Mouse (Mus musculus): ENCODE measurements around the gene Dnah2. TPM values are rescaled to one million over a fixed set of nuclear protein-coding genes. Genes with fewer than 3 reads are reported as not detected.
A peak's percentile ranks its signal among the peaks of the same experiment; 100 is the strongest.

The Dnah2 gene
- polyA plus RNA-seq, 1 experiment = 3.1 TPM

DNA sequence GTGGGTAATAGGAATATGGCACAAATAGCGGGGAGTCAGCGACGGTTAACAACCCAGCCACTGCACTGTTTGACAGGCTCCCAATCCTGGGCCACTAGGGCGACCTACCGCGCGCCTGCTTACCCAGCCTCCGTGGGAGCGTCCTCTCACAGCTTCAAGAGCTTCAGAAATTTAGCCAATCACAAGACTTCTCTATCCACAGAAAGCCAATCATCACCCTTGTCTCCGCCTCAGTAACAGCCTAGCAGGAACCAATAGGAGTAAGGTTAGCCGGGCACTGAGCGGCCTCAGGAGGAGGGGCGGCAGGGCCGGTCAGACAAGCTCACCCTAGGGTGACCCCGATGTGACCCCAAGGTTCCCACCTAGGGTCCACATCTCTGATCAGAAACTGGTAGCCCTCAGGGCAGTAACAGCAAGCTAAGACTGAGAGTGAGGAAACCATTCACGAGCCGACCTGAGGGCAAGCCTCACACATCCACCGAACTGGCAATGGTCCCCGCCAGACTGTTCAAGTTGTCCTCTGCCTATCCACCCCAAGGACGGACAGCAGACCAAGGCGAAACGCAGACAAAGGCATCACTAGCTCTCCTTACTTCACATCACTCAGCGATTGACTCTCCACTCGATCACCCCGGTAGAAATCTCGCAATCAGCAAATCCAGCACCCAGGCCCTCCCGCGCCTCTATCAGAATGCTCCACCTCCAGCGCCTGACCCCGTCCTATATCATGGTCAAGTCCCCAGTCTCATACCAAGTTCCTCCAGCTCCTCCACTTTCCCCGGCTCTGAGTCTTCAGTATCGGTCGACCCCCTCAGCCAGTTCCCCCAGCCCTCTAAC is 140.2 kb downstream of the Dnah2 start:
- H3K4me1 ChIP-seq (ENCODE audit: control insufficient read depth, insufficient read depth, low read length) = peaks cover 13% of the 10 kb centered on the region
- TF ChIP-seq POLR2A (IDR thresholded peaks at IDR 0.05; ENCODE audit: borderline replicate concordance, extremely low read depth, low read depth, low read length) (peak; percentile 40; the same call in 1 of the 2 replicates), CTCF (IDR thresholded peaks at IDR 0.05; ENCODE audit: insufficient read depth, low read length) (no peak)
- under 1% methylated on average over 33 of the region's 33 CpGs for WGBS
- DNase-seq = peak; percentile 81
- peak overlapping the region; percentile 90 for H3K4me3 ChIP-seq (replicated peaks; ENCODE audit: extremely low read depth, low read depth, low read length)

DNA sequence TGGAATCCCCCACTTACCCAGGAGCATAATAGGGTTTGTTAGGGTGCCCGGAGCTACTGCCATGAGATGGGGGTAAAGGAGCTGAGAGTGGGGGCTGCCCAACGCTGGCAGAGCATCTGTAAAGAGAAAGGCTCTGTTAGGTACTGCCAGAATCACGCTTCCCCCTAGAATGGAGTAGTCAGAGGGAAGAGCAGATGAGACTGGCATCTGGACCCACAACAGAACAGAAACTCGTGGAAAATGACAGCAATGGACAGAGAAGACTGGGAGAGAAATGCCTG is 141.2 kb downstream of the Dnah2 start:
- TF ChIP-seq CTCF (IDR thresholded peaks at IDR 0.05; ENCODE audit: insufficient read depth, low read length) (no peak), POLR2A (IDR thresholded peaks at IDR 0.05; ENCODE audit: borderline replicate concordance, extremely low read depth, low read depth, low read length) (no peak)
- H3K4me3 ChIP-seq (replicated peaks; ENCODE audit: extremely low read depth, low read depth, low read length) = no peak overlapping the region
- DNase-seq = no peak
- WGBS = 79% methylated on average over 4 of the region's 4 CpGs
- peaks cover 9% of the 10 kb centered on the region for H3K4me1 ChIP-seq (ENCODE audit: control insufficient read depth, insufficient read depth, low read length)

GRCm38 (mm10) chr11:69406867-69407723 is 141.8 kb downstream of the Dnah2 start:
- no peak for DNase-seq
- WGBS = 87% methylated on average over 16 of the region's 16 CpGs
- TF ChIP-seq POLR2A (IDR thresholded peaks at IDR 0.05; ENCODE audit: borderline replicate concordance, extremely low read depth, low read depth, low read length) (no peak), CTCF (IDR thresholded peaks at IDR 0.05; ENCODE audit: insufficient read depth, low read length) (no peak)
- Histone ChIP-seq H3K4me3 (replicated peaks; ENCODE audit: extremely low read depth, low read depth, low read length) (no peak overlapping the region), H3K4me1 (ENCODE audit: control insufficient read depth, insufficient read depth, low read length) (peaks cover 9% of the 10 kb centered on the region)

- 88% methylated on average over 19 of the region's 19 CpGs for WGBS
- no peak overlapping the region for H3K4me3 ChIP-seq (replicated peaks; ENCODE audit: extremely low read depth, low read depth, low read length)
- peaks cover 9% of the 10 kb centered on the region for H3K4me1 ChIP-seq (ENCODE audit: control insufficient read depth, insufficient read depth, low read length)
- DNase-seq = no peak
- TF ChIP-seq CTCF (IDR thresholded peaks at IDR 0.05; ENCODE audit: insufficient read depth, low read length) (no peak), POLR2A (IDR thresholded peaks at IDR 0.05; ENCODE audit: borderline replicate concordance, extremely low read depth, low read depth, low read length) (no peak)
Observed at GRCm38 (mm10) chr11:69406282-69406681, 142.6 kb downstream of the Dnah2 start.

DNA sequence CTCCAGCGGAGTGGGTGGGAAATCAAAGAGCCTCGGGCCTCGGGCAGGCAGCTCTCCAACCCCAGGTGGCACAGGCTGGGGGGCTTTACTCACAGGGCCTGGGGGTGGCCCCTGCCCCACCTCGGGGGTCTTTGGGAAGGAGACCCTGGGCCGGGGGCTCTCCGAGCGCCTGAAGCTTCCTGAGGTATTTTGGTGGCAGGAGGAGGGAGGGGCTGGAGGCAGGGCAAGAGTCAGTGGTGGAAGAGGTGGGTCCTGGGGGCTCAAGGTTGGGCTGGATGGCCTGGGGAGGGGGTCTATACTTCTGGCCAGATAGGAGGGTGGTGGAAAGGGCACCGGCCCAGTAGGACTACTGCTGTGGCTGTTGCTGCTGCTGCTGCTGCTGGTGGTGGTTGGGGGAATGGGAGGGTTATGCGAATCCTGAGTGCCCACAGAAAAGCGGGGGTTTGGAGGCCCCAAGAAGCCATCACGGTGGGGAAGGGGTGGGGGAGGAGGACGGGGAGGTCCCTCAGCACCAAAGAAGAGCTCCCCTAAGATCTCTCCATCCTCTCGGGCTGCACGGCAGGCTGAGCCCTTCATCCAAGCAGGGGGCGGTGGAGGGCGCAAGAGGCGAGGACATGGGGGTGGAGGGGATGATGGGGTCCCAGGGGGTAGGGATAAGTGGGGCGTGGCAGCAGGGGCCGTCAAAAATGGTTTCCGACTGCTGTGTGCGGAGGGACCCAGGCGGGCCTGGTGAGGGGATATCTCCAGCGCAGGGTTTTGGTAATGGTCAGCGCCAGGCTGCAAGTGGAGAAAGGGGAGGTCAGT is 143.3 kb downstream of the Dnah2 start:
- 89% methylated on average over 24 of the region's 24 CpGs for WGBS
- no peak for TF ChIP-seq POLR2A (IDR thresholded peaks at IDR 0.05; ENCODE audit: borderline replicate concordance, extremely low read depth, low read depth, low read length)
- TF ChIP-seq CTCF (IDR thresholded peaks at IDR 0.05; ENCODE audit: insufficient read depth, low read length) = no peak
- no peak for DNase-seq

DNA sequence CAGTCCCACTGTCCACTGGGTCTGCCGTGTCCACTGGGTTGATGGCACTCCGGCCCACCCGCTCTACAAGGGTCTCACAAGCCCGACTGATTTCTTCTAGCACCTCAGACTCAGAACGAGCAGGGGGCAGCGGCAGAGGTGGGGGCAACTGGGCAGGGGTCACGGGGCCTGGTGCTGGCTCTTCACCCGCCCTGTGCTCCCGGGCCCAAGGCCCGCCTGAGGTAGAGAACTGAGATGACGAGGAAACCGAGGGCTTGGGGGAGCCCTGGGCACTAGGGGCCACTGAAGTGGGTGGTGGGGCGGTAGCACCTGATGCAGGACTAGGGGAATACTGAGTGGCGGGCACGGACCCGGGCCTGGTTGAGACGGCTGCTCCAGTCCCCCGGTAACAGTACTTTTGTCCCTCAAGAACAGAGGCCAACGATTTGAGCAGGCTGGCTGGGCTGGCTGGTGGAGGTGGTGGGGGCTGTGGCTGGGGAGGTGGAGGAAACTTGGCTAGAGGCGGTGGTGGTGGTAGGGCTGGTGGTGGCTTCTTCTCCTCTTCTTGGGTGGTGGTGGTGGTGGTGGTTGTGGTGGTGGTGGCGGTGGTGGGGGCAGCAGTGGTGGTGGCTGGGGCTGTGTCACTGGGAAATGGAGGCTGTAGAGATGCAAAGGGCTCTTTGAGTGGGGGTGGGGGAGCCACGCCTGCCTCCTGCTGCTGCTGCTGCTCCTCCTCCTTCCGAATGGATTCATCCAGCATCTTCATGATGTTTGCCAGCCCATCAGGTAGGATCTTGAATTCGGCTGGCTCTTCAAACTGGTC is 144.1 kb downstream of the Dnah2 start:
- no peak overlapping the region for H3K4me3 ChIP-seq (replicated peaks; ENCODE audit: extremely low read depth, low read depth, low read length)
- DNase-seq = no peak
- WGBS = 86% methylated on average over 23 of the region's 24 CpGs

More for the DNA sequence above, 143.3 kb downstream of the Dnah2 start:
- Histone ChIP-seq H3K4me3 (replicated peaks; ENCODE audit: extremely low read depth, low read depth, low read length) (no peak overlapping the region), H3K4me1 (ENCODE audit: control insufficient read depth, insufficient read depth, low read length) (peaks cover 9% of the 10 kb centered on the region)

DNA sequence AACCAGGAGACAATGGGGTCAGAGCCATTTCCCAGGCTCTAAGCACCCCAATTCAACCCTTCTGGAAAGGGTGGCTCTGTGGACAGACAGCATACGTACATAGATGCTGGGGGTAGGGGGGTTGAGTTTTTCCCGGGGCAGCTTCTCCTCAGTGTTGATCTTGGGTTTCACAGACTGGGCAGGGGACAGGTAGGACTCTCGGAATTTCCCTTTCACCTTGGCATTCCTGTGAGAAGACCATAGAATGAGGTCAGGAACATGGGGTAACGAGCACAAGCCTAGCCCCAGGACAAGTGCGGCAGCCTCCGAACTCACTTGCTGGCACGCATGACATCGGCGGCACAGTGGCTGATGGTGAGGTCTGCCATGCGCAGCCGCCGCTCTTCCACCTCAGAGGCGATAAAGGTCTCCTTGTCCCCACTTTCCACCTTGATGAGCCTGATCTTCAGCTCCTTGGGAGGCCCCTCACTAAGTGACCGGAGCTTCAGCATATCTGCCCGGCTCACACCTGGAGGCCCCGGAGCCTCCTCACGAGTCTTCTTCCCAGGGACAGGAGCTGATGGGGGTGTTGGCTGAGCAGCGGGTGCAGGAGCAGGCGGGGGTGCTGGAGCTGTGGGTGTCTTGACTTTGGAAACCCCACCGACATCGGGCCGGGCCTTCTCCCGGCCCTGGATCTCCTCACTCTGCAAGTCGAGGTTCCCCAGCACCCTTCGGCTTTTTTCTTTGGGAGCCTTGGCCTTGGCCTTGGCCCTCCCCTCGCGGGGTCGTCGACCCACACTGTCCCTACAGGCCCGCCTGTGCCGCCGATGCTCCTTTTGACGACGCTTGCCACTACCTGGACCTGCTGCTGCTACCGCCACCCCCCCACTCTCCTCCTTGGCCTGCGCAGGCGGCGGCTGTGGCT is 145.0 kb downstream of the Dnah2 start:
- DNase-seq = no peak
- 87% methylated on average over 38 of the region's 38 CpGs for WGBS
- TF ChIP-seq CTCF (IDR thresholded peaks at IDR 0.05; ENCODE audit: insufficient read depth, low read length) (no peak), POLR2A (IDR thresholded peaks at IDR 0.05; ENCODE audit: borderline replicate concordance, extremely low read depth, low read depth, low read length) (no peak)
- Histone ChIP-seq H3K4me3 (replicated peaks; ENCODE audit: extremely low read depth, low read depth, low read length) (no peak overlapping the region), H3K4me1 (ENCODE audit: control insufficient read depth, insufficient read depth, low read length) (peaks cover 9% of the 10 kb centered on the region)

More for the DNA sequence above, 144.1 kb downstream of the Dnah2 start:
- peaks cover 9% of the 10 kb centered on the region for H3K4me1 ChIP-seq (ENCODE audit: control insufficient read depth, insufficient read depth, low read length)
- TF ChIP-seq CTCF (IDR thresholded peaks at IDR 0.05; ENCODE audit: insufficient read depth, low read length) (no peak), POLR2A (IDR thresholded peaks at IDR 0.05; ENCODE audit: borderline replicate concordance, extremely low read depth, low read depth, low read length) (no peak)

DNA sequence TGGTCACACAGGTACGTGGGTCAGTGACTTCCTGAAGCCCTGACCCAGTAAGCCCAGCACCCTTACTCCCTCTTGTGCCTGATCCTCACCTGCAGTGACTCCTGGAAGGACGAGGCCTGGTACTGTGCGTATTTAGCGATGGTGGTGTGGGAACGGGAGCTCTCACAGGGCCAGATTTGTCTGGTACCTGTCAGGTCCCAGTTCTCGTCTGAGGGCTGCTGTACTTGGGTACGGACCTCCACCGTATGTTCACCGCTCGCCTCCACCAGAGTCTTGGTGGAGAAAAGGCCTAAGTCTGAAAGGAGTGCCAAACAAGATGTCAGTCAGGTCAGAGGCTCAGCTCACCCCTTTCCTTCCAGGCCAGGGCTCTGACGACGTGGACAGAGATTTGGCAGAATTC is 146.9 kb downstream of the Dnah2 start:
- H3K4me3 ChIP-seq (replicated peaks; ENCODE audit: extremely low read depth, low read depth, low read length) = no peak overlapping the region
- no peak for DNase-seq
- TF ChIP-seq CTCF (IDR thresholded peaks at IDR 0.05; ENCODE audit: insufficient read depth, low read length) (no peak), POLR2A (IDR thresholded peaks at IDR 0.05; ENCODE audit: borderline replicate concordance, extremely low read depth, low read depth, low read length) (no peak)
- peaks cover 3% of the 10 kb centered on the region for H3K4me1 ChIP-seq (ENCODE audit: control insufficient read depth, insufficient read depth, low read length)
- 84% methylated on average over 12 of the region's 12 CpGs for WGBS
